Mouse (Mus musculus) spleen, adult 18-20 months (tissue): ENCODE measurements around the gene Ptbp3.

ENCODE experiments used
- DNase-seq, 2 experiments: peaks; one replicate each; pipeline ENCODE4 v3.0.0; 2022; ENCODE audit warnings: mixed read lengths in 2 of 2

The Ptbp3 gene

GRCm38 (mm10) chr4:59426429-59426828 is 122.7 kb downstream of the Ptbp3 start:
- no peak for DNase-seq

- no peak for DNase-seq
Measured at GRCm38 (mm10) chr4:59422808-59423207, 126.4 kb downstream of the Ptbp3 start.

GRCm38 (mm10) chr4:59422025-59422783 is 127.0 kb downstream of the Ptbp3 start:
- DNase-seq, result no peak
